Mouse (Mus musculus) liver (tissue): Measurements from ENCODE around the gene Hint1.

Experiments
- DNase-seq: peaks from one replicate; pipeline ENCODE4 v3.0.0-alpha.2; 2020; ENCODE audit warnings: mixed read lengths

Gene Hint1

GRCm38 (mm10) chr11:54897470-54897869, 31.3 kb downstream of the Hint1 start:
- DNase-seq, result no peak

- DNase-seq, result no peak
These were observed 33.5 kb downstream of the Hint1 start for GRCm38 (mm10) chr11:54899657-54900056.

- DNase-seq, result peak; percentile 66
These were observed 36.4 kb downstream of the Hint1 start, which contains the start of gene Gpx3 for GRCm38 (mm10) chr11:54902333-54903323. Gpx3 (plus strand) TSS chr11:54902453.

GRCm38 (mm10) chr11:54903339-54903738, 37.2 kb downstream of the Hint1 start:
- no peak for DNase-seq

GRCm38 (mm10) chr11:54903940-54904706, 37.9 kb downstream of the Hint1 start:
- DNase-seq, result no peak

GRCm38 (mm10) chr11:54905086-54905485, 38.9 kb downstream of the Hint1 start:
- DNase-seq, result no peak

GRCm38 (mm10) chr11:54905931-54906330, 39.7 kb downstream of the Hint1 start:
- DNase-seq, result peak; percentile 22

- DNase-seq, result no peak
These were observed 40.3 kb downstream of the Hint1 start for GRCm38 (mm10) chr11:54906466-54906865.

- DNase-seq, result no peak
These were observed 41.1 kb downstream of the Hint1 start for GRCm38 (mm10) chr11:54907259-54907658.

- DNase-seq, result no peak
These were observed 43.1 kb downstream of the Hint1 start for GRCm38 (mm10) chr11:54909273-54909672.

- DNase-seq, result no peak
These were observed 44.0 kb downstream of the Hint1 start for GRCm38 (mm10) chr11:54910081-54910665.

- DNase-seq, result no peak
These were observed 45.0 kb downstream of the Hint1 start for GRCm38 (mm10) chr11:54911201-54911600.

- DNase-seq, result no peak
These were observed 45.7 kb downstream of the Hint1 start for GRCm38 (mm10) chr11:54911671-54912502.

GRCm38 (mm10) chr11:54912503-54913316, 46.5 kb downstream of the Hint1 start:
- DNase-seq, result no peak

- DNase-seq, result no peak
These were observed 47.7 kb downstream of the Hint1 start for GRCm38 (mm10) chr11:54913841-54914240.

- DNase-seq, result no peak
These were observed 51.3 kb downstream of the Hint1 start for GRCm38 (mm10) chr11:54917461-54917860.

- DNase-seq, result no peak
These were observed 52.1 kb downstream of the Hint1 start for GRCm38 (mm10) chr11:54918273-54918672.
